Mouse (Mus musculus): ENCODE results near the gene Klk1b16.
"Not testable (repeated sequence)": the region's sequence is repeated elsewhere in the genome, so short reads cannot be mapped to it uniquely, and the experiment has no call there.

The Klk1b16 gene

GRCm38 (mm10) chr7:44136467-44136866, at the start of gene Klk1b16:
Klk1b16 (plus strand) TSS chr7:44136767.
- DNase-seq, result no peak

- no peak for DNase-seq
Observed at GRCm38 (mm10) chr7:44096111-44096510, 40.5 kb upstream of the Klk1b16 start.

GRCm38 (mm10) chr7:44102028-44102427, 34.5 kb upstream of the Klk1b16 start, which contains the start of gene Klk1b21:
Klk1b21 (plus strand) TSS chr7:44102328.
- DNase-seq, result not testable (repeated sequence)

GRCm38 (mm10) chr7:44112373-44112772, 24.2 kb upstream of the Klk1b16 start, which contains the start of gene Klk1b22:
Klk1b22 (plus strand) TSS chr7:44112673.
- no peak for DNase-seq

GRCm38 (mm10) chr7:44123445-44123844, 13.1 kb upstream of the Klk1b16 start:
- DNase-seq, result no peak

GRCm38 (mm10) chr7:44179299-44180045, 42.9 kb downstream of the Klk1b16 start:
- no peak for DNase-seq

- DNase-seq, result not testable (repeated sequence)
Observed at GRCm38 (mm10) chr7:44186516-44186915, 49.9 kb downstream of the Klk1b16 start.

GRCm38 (mm10) chr7:44187936-44188335, 51.4 kb downstream of the Klk1b16 start, which contains the start of gene Klk1b24:
Klk1b24 (plus strand) TSS chr7:44188236.
- not testable (repeated sequence) for DNase-seq
